Mouse (Mus musculus) liver, embryonic 11.5 days (tissue): ENCODE data around the gene Tmem102. TPM values are rescaled to one million over a fixed set of nuclear protein-coding genes. Genes with fewer than 3 reads are reported as not detected.

Source experiments
- polyA plus RNA-seq: library from polyadenylated mRNA; unstranded; fragments of >200 nt; fragmentation: Nextera tagmentation; extraction: Ambion mirVana; gene quantifications from 2 replicates; pipeline ENCODE4 v1.2.1, GENCODE M21; 2014

The Tmem102 gene
- polyA plus RNA-seq, 1 experiment from 2014 or later, result 1.2 TPM

Other genes with a start within 250 kb of the Tmem102 start
- gene Efnb3, start 245.4 kb downstream of the Tmem102 start, polyA plus RNA-seq, result 1.8 and 2.4 TPM in 2 replicates
- 33.7 and 39.3 TPM in 2 replicates for gene Wrap53, start 225.4 kb downstream of the Tmem102 start, polyA plus RNA-seq
- 196 and 198 TPM in 2 replicates for gene Trp53, start 225.3 kb downstream of the Tmem102 start, polyA plus RNA-seq
- gene Atp1b2, start 199.7 kb downstream of the Tmem102 start, polyA plus RNA-seq, result 76.2 and 79.5 TPM in 2 replicates
- gene Shbg, start 187.7 kb downstream of the Tmem102 start, polyA plus RNA-seq, result 42.9 and 43.8 TPM in 2 replicates
- gene Sat2, start 183.6 kb downstream of the Tmem102 start, polyA plus RNA-seq, result 16.7 and 18.0 TPM in 2 replicates
- 22.8 and 26.2 TPM in 2 replicates for gene Fxr2, start 172.6 kb downstream of the Tmem102 start, polyA plus RNA-seq
- gene Sox15, start 150.3 kb downstream of the Tmem102 start, polyA plus RNA-seq, result not detected in 2 replicates
- 20.7 and 24.0 TPM in 2 replicates for gene Mpdu1, start 143.0 kb downstream of the Tmem102 start, polyA plus RNA-seq
- 21.0 and 22.0 TPM in 2 replicates for gene Cd68, start 139.5 kb downstream of the Tmem102 start, polyA plus RNA-seq
- 755 and 757 TPM in 2 replicates for gene Eif4a1, start 133.2 kb downstream of the Tmem102 start, polyA plus RNA-seq
- gene Senp3, start 123.5 kb downstream of the Tmem102 start, polyA plus RNA-seq, result 75.4 and 79.1 TPM in 2 replicates
- 0.37 TPM in 1 of 2 replicates, not detected in the other for gene Tnfsf13, start 119.8 kb downstream of the Tmem102 start, polyA plus RNA-seq
- 4.5 and 6.0 TPM in 2 replicates for gene Tnfsf12, start 109.8 kb downstream of the Tmem102 start, polyA plus RNA-seq
- gene Tnfsfm13, start 109.5 kb downstream of the Tmem102 start, polyA plus RNA-seq, result 1.7 and 2.6 TPM in 2 replicates
- gene Polr2a, start 47.0 kb downstream of the Tmem102 start, polyA plus RNA-seq, result 46.1 and 48.9 TPM in 2 replicates
- not detected in 2 replicates for gene Slc35g3, start 43.7 kb downstream of the Tmem102 start, polyA plus RNA-seq
- gene Zbtb4, start 39.7 kb downstream of the Tmem102 start, polyA plus RNA-seq, result 0.90 and 1.0 TPM in 2 replicates
- 1.3 and 1.4 TPM in 2 replicates for gene Chrnb1, start 9.7 kb downstream of the Tmem102 start, polyA plus RNA-seq
- gene Fgf11, start 3.8 kb downstream of the Tmem102 start, polyA plus RNA-seq, result 1.2 TPM in 2 replicates
- not detected in 2 replicates for gene Gm39566, start 9.7 kb upstream of the Tmem102 start, polyA plus RNA-seq
- not detected in 2 replicates for gene Spem2, start 12.8 kb upstream of the Tmem102 start, polyA plus RNA-seq
- gene Spem1, start 16.6 kb upstream of the Tmem102 start, polyA plus RNA-seq, result not detected in 2 replicates
- 2.8 and 3.4 TPM in 2 replicates for gene Nlgn2, start 32.2 kb upstream of the Tmem102 start, polyA plus RNA-seq
- 336 and 370 TPM in 2 replicates for gene Tmem256, start 32.9 kb upstream of the Tmem102 start, polyA plus RNA-seq
- 63.5 and 70.1 TPM in 2 replicates for gene Plscr3, start 40.8 kb upstream of the Tmem102 start, polyA plus RNA-seq
- gene Tnk1, start 53.1 kb upstream of the Tmem102 start, polyA plus RNA-seq, result 0.57 and 0.62 TPM in 2 replicates
- gene Tmem95, start 72.4 kb upstream of the Tmem102 start, polyA plus RNA-seq, result not detected in 2 replicates
- gene Kctd11, start 75.8 kb upstream of the Tmem102 start, polyA plus RNA-seq, result 2.3 and 3.6 TPM in 2 replicates
- gene Acap1, start 89.9 kb upstream of the Tmem102 start, polyA plus RNA-seq, result 8.6 and 8.7 TPM in 2 replicates
- gene 2810408A11Rik, start 95.4 kb upstream of the Tmem102 start, polyA plus RNA-seq, result 3.2 and 4.0 TPM in 2 replicates
- gene Neurl4, start 95.4 kb upstream of the Tmem102 start, polyA plus RNA-seq, result 9.5 and 10.5 TPM in 2 replicates
- 121 and 130 TPM in 2 replicates for gene Gps2, start 108.3 kb upstream of the Tmem102 start, polyA plus RNA-seq
- 2,995 and 3,090 TPM in 2 replicates for gene Eif5a, start 116.3 kb upstream of the Tmem102 start, polyA plus RNA-seq
- 1.3 and 1.7 TPM in 2 replicates for gene Ybx2, start 130.2 kb upstream of the Tmem102 start, polyA plus RNA-seq
- 7.0 and 8.3 TPM in 2 replicates for gene Slc2a4, start 142.6 kb upstream of the Tmem102 start, polyA plus RNA-seq
- gene Cldn7, start 159.2 kb upstream of the Tmem102 start, polyA plus RNA-seq, result 4.0 and 5.1 TPM in 2 replicates
- gene Ctdnep1, start 175.5 kb upstream of the Tmem102 start, polyA plus RNA-seq, result 20.8 and 24.0 TPM in 2 replicates
- 131 and 146 TPM in 2 replicates for gene Elp5, start 176.9 kb upstream of the Tmem102 start, polyA plus RNA-seq
- 302 and 311 TPM in 2 replicates for gene Gabarap, start 185.5 kb upstream of the Tmem102 start, polyA plus RNA-seq
- 33.2 and 36.6 TPM in 2 replicates for gene Phf23, start 190.2 kb upstream of the Tmem102 start, polyA plus RNA-seq
- 22.1 and 23.3 TPM in 2 replicates for gene Dvl2, start 195.0 kb upstream of the Tmem102 start, polyA plus RNA-seq
- gene Acadvl, start 209.8 kb upstream of the Tmem102 start, polyA plus RNA-seq, result 85.7 and 89.7 TPM in 2 replicates
- gene Dlg4, start 211.3 kb upstream of the Tmem102 start, polyA plus RNA-seq, result 9.3 and 9.4 TPM in 2 replicates
- 0.40 and 0.66 TPM in 2 replicates for gene Asgr1, start 248.5 kb upstream of the Tmem102 start, polyA plus RNA-seq